Mouse (Mus musculus): Measurements from ENCODE around the gene Prpsap2. TPM values are rescaled to one million over a fixed set of nuclear protein-coding genes. Genes with fewer than 3 reads are reported as not detected.

Gene Prpsap2
- total RNA-seq, 1 experiment from 2014 or later: 59.6 TPM

DNA sequence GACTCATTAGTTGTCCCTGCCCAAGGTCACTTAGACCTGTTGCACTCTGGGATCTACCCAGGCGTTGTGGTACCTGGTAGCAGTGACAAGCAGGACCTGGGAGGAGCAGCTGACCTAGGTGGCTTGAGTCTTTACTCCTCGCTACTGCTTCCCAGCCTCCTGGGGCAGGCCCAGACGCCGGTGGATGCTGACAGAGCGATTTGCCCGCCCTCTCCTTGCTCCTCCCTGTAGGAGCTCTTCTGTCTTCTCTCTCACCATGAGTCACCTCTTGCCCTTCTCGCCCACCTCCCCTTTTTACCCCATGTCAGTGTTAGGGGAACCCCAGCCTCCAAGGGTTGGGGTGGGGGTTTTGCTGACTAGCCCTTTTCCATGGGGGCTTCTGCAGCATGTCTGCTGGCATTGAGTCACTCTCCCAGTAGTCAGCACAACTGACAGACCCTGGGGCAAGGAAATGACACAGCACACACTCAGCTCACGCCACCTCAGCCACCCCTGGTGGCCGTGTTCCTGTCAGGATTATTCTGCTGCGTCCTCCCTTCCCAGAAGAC lies 74.9 kb downstream of the Prpsap2 start:
- no peak for ATAC-seq (replicated peaks in 1 of 2; ENCODE audit: insufficient read depth in 1 of 2, low FRiP score in 2 of 2, low TSS enrichment in 1 of 2, low read depth in 1 of 2, poor library complexity in 2 of 2, severe bottlenecking in 2 of 2)

GRCm38 (mm10) chr11:61686141-61686540 lies 75.7 kb downstream of the Prpsap2 start:
- no peak for ATAC-seq (replicated peaks in 1 of 2; ENCODE audit: insufficient read depth in 1 of 2, low FRiP score in 2 of 2, low TSS enrichment in 1 of 2, low read depth in 1 of 2, poor library complexity in 2 of 2, severe bottlenecking in 2 of 2)

- ATAC-seq (replicated peaks in 1 of 2; ENCODE audit: insufficient read depth in 1 of 2, low FRiP score in 2 of 2, low TSS enrichment in 1 of 2, low read depth in 1 of 2, poor library complexity in 2 of 2, severe bottlenecking in 2 of 2): no peak
Observed at GRCm38 (mm10) chr11:61685119-61685725, 76.7 kb downstream of the Prpsap2 start.

DNA sequence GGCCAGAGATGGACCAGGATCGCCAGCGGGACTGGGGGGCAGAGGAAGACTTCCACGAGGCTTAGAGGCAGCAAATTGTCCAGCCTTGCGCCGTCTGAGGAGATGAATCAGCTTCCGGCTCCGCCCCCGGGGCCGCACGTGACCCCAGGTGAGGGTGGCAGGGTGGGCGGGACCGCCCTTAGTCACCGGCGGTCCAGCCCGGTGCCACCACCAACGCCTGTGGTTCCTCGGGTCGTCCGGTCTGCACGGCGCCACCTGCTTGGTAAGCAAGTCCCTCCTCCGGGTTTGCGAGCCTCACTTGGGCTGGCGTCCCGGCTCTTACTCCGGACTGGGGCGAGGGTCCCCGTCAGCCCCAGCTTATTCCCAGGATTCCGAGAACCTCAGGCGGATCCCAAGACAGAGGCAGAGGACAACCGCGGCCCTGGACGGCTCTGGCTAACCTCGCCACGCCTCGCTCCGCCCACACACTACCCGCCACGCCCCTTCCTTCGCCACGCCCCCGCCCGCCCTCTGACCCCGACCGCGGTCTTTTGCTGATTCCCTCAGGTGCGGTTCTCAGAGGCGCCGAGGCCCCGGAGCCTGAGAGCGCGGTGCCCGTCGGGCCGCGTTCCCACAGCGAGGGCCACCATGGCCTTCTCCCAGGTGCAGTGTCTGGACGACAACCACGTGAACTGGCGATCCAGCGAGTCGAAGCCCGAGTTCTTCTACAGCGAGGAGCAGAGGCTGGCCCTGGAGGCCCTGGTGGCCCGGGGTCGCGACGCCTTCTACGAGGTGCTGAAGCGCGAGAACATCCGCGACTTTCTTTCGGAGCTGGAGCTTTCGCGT lies 77.8 kb downstream of the Prpsap2 start, which contains the start of gene Fam83g:
TSS of gene Fam83g (plus strand) at position 185 of the 825 bp plus-strand sequence.
- ATAC-seq (replicated peaks in 1 of 2; ENCODE audit: insufficient read depth in 1 of 2, low FRiP score in 2 of 2, low TSS enrichment in 1 of 2, low read depth in 1 of 2, poor library complexity in 2 of 2, severe bottlenecking in 2 of 2): peak in 1 of 2 experiments; percentile 28; a peak in 1 of 4 replicates

Other genes starting within 250 kb of the Prpsap2 start
- gene Epn2, start 182.4 kb downstream of the Prpsap2 start, total RNA-seq (2017): 1.7 TPM in 1 of 2 replicates, not detected in the other
- gene Grap, start 108.8 kb downstream of the Prpsap2 start, total RNA-seq (2017): 0.10 and 1.2 TPM in 2 replicates
- gene Fam83g, start 78.0 kb downstream of the Prpsap2 start, total RNA-seq (2017): 0.30 TPM in 1 of 2 replicates, not detected in the other
- gene Slc5a10, start 41.3 kb downstream of the Prpsap2 start, total RNA-seq (2017): not detected in 2 replicates
- 29.3 and 36.1 TPM in 2 replicates for gene Ulk2, start 93.0 kb upstream of the Prpsap2 start, total RNA-seq (2017)
- gene Akap10, start 168.2 kb upstream of the Prpsap2 start, total RNA-seq (2017): 46.7 and 47.2 TPM in 2 replicates
- 25.6 and 30.1 TPM in 2 replicates for gene Specc1, start 194.7 kb upstream of the Prpsap2 start, total RNA-seq (2017)